Mouse (Mus musculus) myocyte (in vitro differentiated cells): ENCODE data around the gene Ppara.
A peak's percentile ranks its signal among the peaks of the same experiment; 100 is the strongest.

Source experiments
- MAX ChIP-seq: IDR thresholded peaks from one replicate; pipeline ENCODE4 v1.6.1; 2011; ENCODE audit warnings: low read depth, mild to moderate bottlenecking, control low read depth
- MYOG ChIP-seq, 3 experiments: IDR thresholded peaks; one replicate each; pipeline ENCODE4 v1.6.1; 2011; ENCODE audit warnings: control low read depth in 2 of 3, low read depth in 2 of 3, mild to moderate bottlenecking in 2 of 3; ENCODE audit not compliant: insufficient read length in 2 of 3, control insufficient read depth in 1 of 3, insufficient read depth in 1 of 3
- POLR2A ChIP-seq: IDR thresholded peaks from one replicate; pipeline ENCODE4 v1.6.1; 2011; ENCODE audit warnings: low read depth, mild to moderate bottlenecking, control low read depth, moderate library complexity; ENCODE audit not compliant: insufficient read length
- POLR2AphosphoS2 ChIP-seq: IDR thresholded peaks from one replicate; pipeline ENCODE4 v1.6.1; 2011; ENCODE audit warnings: low read depth, control low read depth; ENCODE audit not compliant: insufficient read length
- REST ChIP-seq: IDR thresholded peaks from one replicate; pipeline ENCODE4 v1.6.1; 2011; ENCODE audit warnings: mild to moderate bottlenecking, control low read depth, moderate library complexity; ENCODE audit not compliant: insufficient read depth, insufficient read length
- TCF12 ChIP-seq: IDR thresholded peaks from one replicate; pipeline ENCODE4 v1.6.1; 2011; ENCODE audit warnings: mild to moderate bottlenecking, control low read depth; ENCODE audit not compliant: poor library complexity, insufficient read depth, severe bottlenecking
- USF1 ChIP-seq: IDR thresholded peaks from one replicate; pipeline ENCODE4 v1.6.1; 2011; ENCODE audit warnings: low read depth, mild to moderate bottlenecking, control low read depth, moderate library complexity

DNA sequence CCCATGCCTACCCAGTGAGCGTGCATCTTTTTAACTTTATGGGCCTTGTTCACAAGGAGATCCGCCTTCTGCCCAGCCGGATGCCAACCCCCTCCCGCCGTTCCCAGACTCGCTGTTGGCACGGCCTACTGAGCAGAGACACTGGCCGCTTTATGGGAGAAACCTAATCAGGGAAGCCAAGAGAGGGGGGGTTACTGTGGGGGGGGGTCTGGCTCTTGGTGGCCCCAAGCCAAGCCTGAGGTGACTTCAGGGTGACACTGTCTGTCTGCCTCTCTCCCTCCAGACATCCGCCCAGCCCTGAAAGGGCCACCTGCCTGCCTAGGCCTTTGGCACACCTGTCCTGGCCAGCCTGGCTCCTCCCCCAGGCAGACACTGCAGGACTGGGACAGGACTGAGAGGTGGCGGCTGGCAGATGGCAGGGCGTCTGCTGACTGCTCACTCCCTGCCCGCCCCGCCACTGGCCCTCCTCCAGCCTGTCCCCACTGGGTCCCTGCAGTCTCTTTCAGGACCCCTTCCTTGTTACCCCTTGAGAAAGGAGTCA, 32.3 kb upstream of the Ppara start:
- TF ChIP-seq POLR2A (peak; percentile 47), MYOG (IDR thresholded peaks at IDR 0.05; ENCODE audit: control insufficient read depth in 1 of 3, insufficient read depth in 1 of 3, insufficient read length in 2 of 3, low read depth in 2 of 3) (peak in 2 of 3 experiments; percentile 35 to 76), TCF12 (no peak), POLR2AphosphoS2 (peak; percentile 84), MAX (no peak), REST (no peak), USF1 (no peak)
